Comparison of ENCODE assay signal across 8 mouse cellular contexts in genomic region chr1:88008735-88009134, GRCm38 (mm10). TPM values are rescaled to one million over a fixed set of nuclear protein-coding genes. Genes with fewer than 3 reads are reported as not detected.
A peak's percentile ranks its signal among the peaks of the same experiment; 100 is the strongest.
DNase-seq lines count a peak whose midpoint lies in the region; ATAC-seq and TF ChIP-seq lines count a peak whose summit lies in the region.

No protein-coding gene starts in this region.

- TF ChIP-seq CTCF in ES-Bruce4 (IDR thresholded peaks at IDR 0.05; ENCODE audit: low read depth, low read length), result no peak
- no peak for TF ChIP-seq CTCF in heart, postnatal 0 days (IDR thresholded peaks at IDR 0.05; ENCODE audit: low read depth)
- no peak for TF ChIP-seq CTCF in liver, postnatal 0 days (IDR thresholded peaks at IDR 0.05; ENCODE audit: low read depth)

- no peak for ATAC-seq in heart, postnatal 0 days (ENCODE audit: insufficient read depth, low read depth)
- no peak for ATAC-seq in liver, postnatal 0 days

- peak overlapping the region; percentile 83 for H3K4me3 ChIP-seq in heart, embryonic 10.5 days
- H3K4me3 ChIP-seq in ES-Bruce4 (ENCODE audit: low read depth, low read length), result no peak overlapping the region
- H3K4me3 ChIP-seq in heart, postnatal 0 days (ENCODE audit: low read depth, low read length), result peak overlapping the region; percentile 64
- peak overlapping the region; percentile 81 for H3K4me3 ChIP-seq in liver, postnatal 0 days (ENCODE audit: low read depth, low read length)

- intact Hi-C loops in heart, postnatal 10 days (cut with DNase I), result no loop called here
- intact Hi-C loops in left cerebral cortex, postnatal 36 days (cut with DNase I), result loop anchor here (10.0 kb wide), 1 partner anchor 136 kb away; no protein-coding TSS in a partner anchor

- no peak for TF ChIP-seq POLR2A in ES-Bruce4 (IDR thresholded peaks at IDR 0.05; ENCODE audit: insufficient read depth, low read length)

- H3K27me3 ChIP-seq in heart, embryonic 10.5 days (ENCODE audit: insufficient read depth, poor library complexity, severe bottlenecking), result no peaks in the 10 kb centered on the region
- no peaks in the 10 kb centered on the region for H3K27me3 ChIP-seq in ES-Bruce4 (ENCODE audit: control insufficient read depth, insufficient read depth, low read length, poor library complexity, severe bottlenecking)
- H3K27me3 ChIP-seq in heart, postnatal 0 days (ENCODE audit: control insufficient read depth, insufficient read depth, low read length), result no peaks in the 10 kb centered on the region
- H3K27me3 ChIP-seq in liver, postnatal 0 days (ENCODE audit: insufficient read depth, low read length), result no peaks in the 10 kb centered on the region

- 46% methylated on average over 4 of the region's 4 CpGs for WGBS in heart, embryonic 10.5 days
- WGBS in heart, postnatal 0 days, result 37% methylated on average over 4 of the region's 4 CpGs
- 44% methylated on average over 4 of the region's 4 CpGs for WGBS in liver, postnatal 0 days (ENCODE audit: insufficient replicate concordance)

- peaks cover 14% of the 10 kb centered on the region; the same call in 1 of the 2 replicates for H3K4me1 ChIP-seq in heart, embryonic 10.5 days
- H3K4me1 ChIP-seq in ES-Bruce4 (ENCODE audit: control insufficient read depth, insufficient read depth, low read length), result no peaks in the 10 kb centered on the region
- H3K4me1 ChIP-seq in heart, postnatal 0 days (ENCODE audit: control insufficient read depth, insufficient read depth), result peaks cover 8% of the 10 kb centered on the region
- 0 out of 2 replicates have a peak, but pooled peaks cover 2% of the 10 kb centered on the region for H3K4me1 ChIP-seq in liver, postnatal 0 days (ENCODE audit: insufficient read depth)

- peak overlapping the region; percentile 64 for H3K4me2 ChIP-seq in heart, postnatal 0 days (ENCODE audit: low read depth, low read length)
- peak overlapping the region; percentile 90 for H3K4me2 ChIP-seq in liver, postnatal 0 days (ENCODE audit: low read depth, low read length)

- peaks cover 13% of the 10 kb centered on the region for H3K36me3 ChIP-seq in heart, embryonic 10.5 days
- H3K36me3 ChIP-seq in ES-Bruce4 (ENCODE audit: control insufficient read depth, insufficient read depth, low read length, poor library complexity, severe bottlenecking), result no peaks in the 10 kb centered on the region
- H3K36me3 ChIP-seq in heart, postnatal 0 days (replicated peaks; ENCODE audit: control insufficient read depth, insufficient read depth, low read length), result peaks cover 10% of the 10 kb centered on the region; the same call in 1 of the 2 replicates
- H3K36me3 ChIP-seq in liver, postnatal 0 days (replicated peaks; ENCODE audit: insufficient read depth, low read length), result no peaks in the 10 kb centered on the region; the same call in 1 of the 2 replicates

- DNase-seq in heart, embryonic 10.5 days (ENCODE audit: low spot score), result no peak
- no peak for DNase-seq in heart, postnatal 10 days
- no peak for DNase-seq in heart, postnatal 0 days (ENCODE audit: low spot score)
- DNase-seq in liver, postnatal 0 days, result no peak
- DNase-seq in thymus, adult 18-20 months, result no peak
- DNase-seq in gastrocnemius, adult 8-10 months (ENCODE audit: low spot score in 2 of 2), result no peak
- DNase-seq in left cerebral cortex, postnatal 36 days (ENCODE audit: low spot score in 2 of 2), result no peak

- peak overlapping the region; percentile 99 for H3K27ac ChIP-seq in heart, embryonic 10.5 days
- H3K27ac ChIP-seq in ES-Bruce4 (ENCODE audit: insufficient read depth, low read length), result no peak overlapping the region
- no peak overlapping the region for H3K27ac ChIP-seq in heart, postnatal 0 days (ENCODE audit: low read depth)
- H3K27ac ChIP-seq in liver, postnatal 0 days (ENCODE audit: low read depth), result no peak overlapping the region

- no peaks in the 10 kb centered on the region for H3K9me3 ChIP-seq in heart, embryonic 10.5 days
- H3K9me3 ChIP-seq in ES-Bruce4 (replicated peaks; ENCODE audit: control insufficient read depth, insufficient read depth, low read length, poor library complexity, severe bottlenecking), result no peaks in the 10 kb centered on the region
- no peaks in the 10 kb centered on the region for H3K9me3 ChIP-seq in heart, postnatal 0 days (replicated peaks; ENCODE audit: control insufficient read depth, low read length)
- H3K9me3 ChIP-seq in liver, postnatal 0 days (ENCODE audit: low read length), result no peaks in the 10 kb centered on the region

- no peak for TF ChIP-seq EP300 in ES-Bruce4 (IDR thresholded peaks at IDR 0.05; ENCODE audit: insufficient read depth, low read depth, low read length)
- TF ChIP-seq EP300 in heart, postnatal 0 days (IDR thresholded peaks at IDR 0.05; ENCODE audit: low read depth), result no peak
- no peak for TF ChIP-seq EP300 in liver, postnatal 0 days (IDR thresholded peaks at IDR 0.05; ENCODE audit: low read depth)

- H3K9ac ChIP-seq in ES-Bruce4 (ENCODE audit: low read depth, poor library complexity, severe bottlenecking), result 0 out of 2 replicates have a peak overlapping the region, but pooled peaks have one; percentile 97
- peak overlapping the region; percentile 85 for H3K9ac ChIP-seq in heart, postnatal 0 days (replicated peaks; ENCODE audit: low read depth, low read length)
- H3K9ac ChIP-seq in liver, postnatal 0 days (replicated peaks), result peak overlapping the region; percentile 86

RNA-seq across cellular contexts. Expression of gene Usp40, which starts 0.4 kb away (rescaled TPM):
- polyA plus RNA-seq in heart, embryonic 10.5 days (2016; fragmentation: Nextera tagmentation; extraction: Ambion mirVana), result 33.5 and 34.5 TPM in 2 replicates
- 10 to 100 TPM; 23.7 to 24.6 TPM for total RNA-seq in heart, postnatal 10 days (2021)
- polyA plus RNA-seq in ES-Bruce4 (2011; ENCODE audit: insufficient read depth, insufficient read length, low read depth, missing spikeins), result 18.2 and 19.6 TPM in 2 replicates
- 27.4 and 33.5 TPM in 2 replicates for total RNA-seq in heart, postnatal 0 days (2014; rRNA removed; ENCODE audit: low replicate concordance)
- 15.7 and 18.6 TPM in 2 replicates for polyA plus RNA-seq in heart, postnatal 0 days (2015; fragmentation: Nextera tagmentation; extraction: Ambion mirVana)
- 7.3 and 9.2 TPM in 2 replicates for polyA plus RNA-seq in liver, postnatal 0 days (2015; fragmentation: Nextera tagmentation; extraction: Ambion mirVana)
- 1 to 10 TPM; 6.9 to 7.6 (median 7.3) TPM for total RNA-seq in gastrocnemius, adult 8-10 months (2022)
- total RNA-seq in left cerebral cortex, postnatal 36 days (2021), result 10 to 100 TPM; 15.1 to 27.2 TPM

RNA-seq across cellular contexts. Expression of gene Ugt1a10, which starts 46.5 kb away (rescaled TPM):
- polyA plus RNA-seq in heart, embryonic 10.5 days (2016; fragmentation: Nextera tagmentation; extraction: Ambion mirVana), result not detected in 2 replicates
- total RNA-seq in heart, postnatal 10 days (2021), result not detected
- not detected in 2 replicates for polyA plus RNA-seq in ES-Bruce4 (2011; ENCODE audit: insufficient read depth, insufficient read length, low read depth, missing spikeins)
- not detected in 2 replicates for total RNA-seq in heart, postnatal 0 days (2014; rRNA removed; ENCODE audit: low replicate concordance)
- not detected in 2 replicates for polyA plus RNA-seq in heart, postnatal 0 days (2015; fragmentation: Nextera tagmentation; extraction: Ambion mirVana)
- 0.21 and 0.45 TPM in 2 replicates for polyA plus RNA-seq in liver, postnatal 0 days (2015; fragmentation: Nextera tagmentation; extraction: Ambion mirVana)
- total RNA-seq in gastrocnemius, adult 8-10 months (2022), result not detected
- total RNA-seq in left cerebral cortex, postnatal 36 days (2021), result not detected
